Mouse (Mus musculus): ENCODE data around the gene Nlk.
A peak's percentile ranks its signal among the peaks of the same experiment; 100 is the strongest.

Nlk gene

GRCm38 (mm10) chr11:78696777-78697752 is at the start of gene Nlk:
Gene Nlk, minus strand, starts transcription at chr11:78697373.
- peak; percentile 96 for DNase-seq (ENCODE audit: low spot score)

GRCm38 (mm10) chr11:78746264-78746663 is 49.1 kb upstream of the Nlk start:
- no peak for DNase-seq (ENCODE audit: low spot score)

- no peak for DNase-seq (ENCODE audit: low spot score)
Observed at GRCm38 (mm10) chr11:78745475-78745874, 48.3 kb upstream of the Nlk start.

GRCm38 (mm10) chr11:78742461-78742860 is 45.3 kb upstream of the Nlk start:
- no peak for DNase-seq (ENCODE audit: low spot score)

- no peak for DNase-seq (ENCODE audit: low spot score)
Observed at GRCm38 (mm10) chr11:78741958-78742357, 44.8 kb upstream of the Nlk start.

- DNase-seq (ENCODE audit: low spot score): no peak
Observed at GRCm38 (mm10) chr11:78739361-78739760, 42.2 kb upstream of the Nlk start.

GRCm38 (mm10) chr11:78736877-78737408 is 39.8 kb upstream of the Nlk start:
- no peak for DNase-seq (ENCODE audit: low spot score)

- DNase-seq (ENCODE audit: low spot score): no peak
Observed at GRCm38 (mm10) chr11:78735168-78735567, 38.0 kb upstream of the Nlk start.

- DNase-seq (ENCODE audit: low spot score): no peak
Observed at GRCm38 (mm10) chr11:78732619-78733018, 35.4 kb upstream of the Nlk start.

GRCm38 (mm10) chr11:78730902-78731301 is 33.7 kb upstream of the Nlk start:
- DNase-seq (ENCODE audit: low spot score): no peak

GRCm38 (mm10) chr11:78728041-78728440 is 30.9 kb upstream of the Nlk start:
- no peak for DNase-seq (ENCODE audit: low spot score)

GRCm38 (mm10) chr11:78726366-78726765 is 29.2 kb upstream of the Nlk start:
- DNase-seq (ENCODE audit: low spot score): no peak

- DNase-seq (ENCODE audit: low spot score): no peak
Observed at GRCm38 (mm10) chr11:78724792-78725191, 27.6 kb upstream of the Nlk start.

- DNase-seq (ENCODE audit: low spot score): no peak
Observed at GRCm38 (mm10) chr11:78721419-78721818, 24.2 kb upstream of the Nlk start.

GRCm38 (mm10) chr11:78717655-78718054 is 20.5 kb upstream of the Nlk start:
- DNase-seq (ENCODE audit: low spot score): no peak

- DNase-seq (ENCODE audit: low spot score): no peak
Observed at GRCm38 (mm10) chr11:78708642-78709041, 11.5 kb upstream of the Nlk start.

- no peak for DNase-seq (ENCODE audit: low spot score)
Observed at GRCm38 (mm10) chr11:78706026-78706425, 8.9 kb upstream of the Nlk start.

- no peak for DNase-seq (ENCODE audit: low spot score)
Observed at GRCm38 (mm10) chr11:78703085-78703484, 5.9 kb upstream of the Nlk start.

GRCm38 (mm10) chr11:78702319-78702718 is 5.1 kb upstream of the Nlk start:
- no peak for DNase-seq (ENCODE audit: low spot score)

- DNase-seq (ENCODE audit: low spot score): peak; percentile 89
Observed at GRCm38 (mm10) chr11:78697753-78698171, 589 bp upstream of the Nlk start.

- no peak for DNase-seq (ENCODE audit: low spot score)
Observed at GRCm38 (mm10) chr11:78694249-78694648, 2.9 kb downstream of the Nlk start.

GRCm38 (mm10) chr11:78693307-78693706 is 3.9 kb downstream of the Nlk start:
- DNase-seq (ENCODE audit: low spot score): no peak

- no peak for DNase-seq (ENCODE audit: low spot score)
Observed at GRCm38 (mm10) chr11:78691201-78691600, 6.0 kb downstream of the Nlk start.
